Mouse (Mus musculus) lung, embryonic 16.5 days (tissue): ENCODE results near the gene Ninj2. TPM values are rescaled to one million over a fixed set of nuclear protein-coding genes. Genes with fewer than 3 reads are reported as not detected.
A peak's percentile ranks its signal among the peaks of the same experiment; 100 is the strongest.

Experiments
- ATAC-seq: fragments of 200-750 bp; cut with Nextera tagmentation; 2 replicates; pipeline ENCODE4 v1.8.0; 2017; ENCODE audit warnings: low read depth, mild to moderate bottlenecking, moderate library complexity
- H3K27ac ChIP-seq: fragments of 300-500 bp; sonication (generic); 2 replicates; pipeline ENCODE4 v1.5.1; 2014; ENCODE audit warnings: mild to moderate bottlenecking, control low read depth, low read length
- H3K27me3 ChIP-seq: fragments of 300-500 bp; sonication (generic); 2 replicates; pipeline ENCODE4 v1.6.1; 2014; ENCODE audit warnings: low read depth, low read length, mixed read lengths; ENCODE audit not compliant: control insufficient read depth, insufficient read depth
- H3K36me3 ChIP-seq: fragments of 300-500 bp; sonication (generic); 2 replicates; pipeline ENCODE4 v1.6.1; 2014; ENCODE audit warnings: low read length; ENCODE audit not compliant: control insufficient read depth, insufficient read depth
- H3K4me1 ChIP-seq: fragments of 300-500 bp; sonication (generic); replicated peaks from 2 replicates; pipeline ENCODE4 v1.6.1; 2014; ENCODE audit warnings: low read length, mixed read lengths; ENCODE audit not compliant: control insufficient read depth, insufficient read depth
- H3K4me2 ChIP-seq: fragments of 300-500 bp; sonication (generic); 2 replicates; pipeline ENCODE4 v1.6.1; 2014; ENCODE audit warnings: low read depth, low read length, control low read depth
- H3K4me3 ChIP-seq: fragments of 300-500 bp; sonication (generic); 2 replicates; pipeline ENCODE4 v1.5.1; 2014; ENCODE audit warnings: mild to moderate bottlenecking, low read length, control low read depth
- H3K9ac ChIP-seq: fragments of 300-500 bp; sonication (generic); 2 replicates; pipeline ENCODE4 v1.6.1; 2014; ENCODE audit warnings: low read length, control low read depth
- H3K9me3 ChIP-seq: fragments of 300-500 bp; sonication (generic); 2 replicates; pipeline ENCODE4 v1.6.1; 2016; ENCODE audit warnings: low read length; ENCODE audit not compliant: control insufficient read depth
- WGBS: fragments of 180-500 bp; shearing (Covaris S2); extraction: QIAGEN DNeasy Blood & Tissue Kit; methylation state at CpG from one replicate; pipeline ENCODE4 v1.1.7; 2014; 5-methylcytosine and 5-hydroxymethylcytosine counted together
- polyA plus RNA-seq: library from polyadenylated mRNA; unstranded; fragments of >200 nt; fragmentation: Nextera tagmentation; extraction: Ambion mirVana; gene quantifications from 2 replicates; pipeline ENCODE4 v1.2.1, GENCODE M21; 2015

Ninj2 gene
- polyA plus RNA-seq, 1 experiment from 2014 or later, result 0.63 TPM

DNA sequence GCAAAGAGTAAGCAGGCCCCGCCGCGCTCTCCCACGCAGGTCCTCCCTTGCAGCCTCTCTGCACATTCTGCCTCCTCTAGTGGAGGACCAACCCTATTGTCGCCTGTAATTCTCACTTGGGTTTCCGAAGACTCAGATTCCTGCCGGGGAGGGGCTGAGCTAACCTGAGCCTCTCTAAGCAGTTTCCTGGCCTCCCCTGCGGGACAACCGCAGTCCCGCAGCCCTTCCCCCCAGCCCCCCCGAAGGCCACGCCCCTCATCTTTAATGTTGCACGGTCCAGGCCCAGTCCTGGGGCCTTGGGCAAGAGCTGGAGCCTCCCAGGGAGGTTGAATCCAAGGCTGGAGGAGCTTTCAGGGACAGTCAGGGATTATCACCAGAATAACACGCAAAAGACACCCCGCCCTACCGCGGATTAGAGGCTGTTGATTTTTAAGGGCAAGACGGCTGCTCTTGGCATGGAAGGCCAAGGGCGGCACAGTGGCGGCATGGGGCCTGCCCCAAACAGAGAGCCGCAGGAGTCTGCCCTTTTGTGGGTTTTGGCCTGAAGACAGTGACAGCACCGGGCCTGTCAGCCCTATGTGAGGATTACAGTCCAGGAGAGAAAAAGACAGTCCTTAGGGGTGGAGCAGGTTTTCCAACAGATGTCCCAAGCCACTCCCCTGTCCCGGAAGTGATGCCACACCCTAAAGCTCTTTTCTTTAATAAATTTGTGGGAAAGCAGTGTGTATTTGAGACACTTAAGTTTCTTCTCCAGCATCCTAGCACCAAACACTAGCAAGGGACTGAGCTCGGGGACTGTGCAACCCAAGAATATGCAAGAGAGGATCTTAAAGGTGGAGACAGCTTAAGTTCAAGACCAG lies 95.5 kb downstream of the Ninj2 start:
- peaks cover 34% of the 10 kb centered on the region for H3K4me1 ChIP-seq
- H3K4me2 ChIP-seq, result peak overlapping the region; percentile 35
- peak overlapping the region; percentile 44 for H3K27ac ChIP-seq
- no peak overlapping the region for H3K4me3 ChIP-seq
- no peaks in the 10 kb centered on the region for H3K9me3 ChIP-seq
- peak overlapping the region; percentile 1; the same call in 1 of the 2 replicates for H3K9ac ChIP-seq
- peak; percentile 52 for ATAC-seq
- H3K27me3 ChIP-seq, result no peaks in the 10 kb centered on the region
- no peaks in the 10 kb centered on the region for H3K36me3 ChIP-seq
- 32% methylated on average over 24 of the region's 24 CpGs for WGBS

DNA sequence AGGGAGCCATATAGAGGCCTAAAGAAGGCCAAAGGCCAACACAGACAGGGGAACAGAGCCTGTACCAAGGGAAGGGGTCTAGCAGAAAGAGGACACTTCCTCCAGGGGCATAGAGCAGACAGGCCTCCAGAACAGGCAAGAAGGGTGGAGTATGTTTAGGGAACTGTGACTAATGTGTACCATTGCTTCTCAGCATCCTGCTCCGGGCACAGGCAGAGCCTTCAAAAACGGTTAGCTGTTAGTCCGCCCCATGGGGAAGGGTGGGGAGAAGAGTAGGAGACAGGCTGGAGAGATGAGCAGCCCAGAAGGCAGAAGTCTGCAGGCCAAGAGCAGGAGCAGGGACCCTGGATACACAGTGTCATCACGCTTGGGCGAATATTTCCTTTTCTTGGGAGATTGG lies 96.1 kb downstream of the Ninj2 start:
- Histone ChIP-seq H3K27me3 (no peaks in the 10 kb centered on the region), H3K9me3 (no peaks in the 10 kb centered on the region), H3K4me1 (peaks cover 34% of the 10 kb centered on the region), H3K4me3 (no peak overlapping the region), H3K27ac (no peak overlapping the region), H3K9ac (no peak overlapping the region), H3K4me2 (no peak overlapping the region), H3K36me3 (no peaks in the 10 kb centered on the region)
- no peak for ATAC-seq
- WGBS, result 87% methylated on average over 5 of the region's 5 CpGs

DNA sequence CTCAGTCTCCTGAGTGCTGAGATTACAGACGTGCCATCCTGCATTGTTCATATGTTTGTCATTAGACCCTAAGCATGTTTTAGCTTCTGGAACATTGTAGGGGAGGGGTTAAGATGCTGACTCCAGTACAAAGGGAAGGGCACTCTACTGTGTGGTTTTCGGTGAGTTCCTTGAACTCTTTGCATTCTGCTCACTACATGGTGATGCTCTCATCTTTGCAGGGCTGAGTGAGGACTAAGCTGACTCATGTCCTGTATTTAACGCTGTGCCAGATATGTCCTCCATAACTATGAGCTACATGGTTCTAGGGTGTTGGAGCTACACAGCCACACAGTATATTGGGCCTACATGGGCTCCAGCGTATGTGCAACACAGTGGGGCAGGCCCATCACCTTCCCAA lies 97.2 kb downstream of the Ninj2 start:
- no peak for ATAC-seq
- H3K27ac ChIP-seq, result no peak overlapping the region
- no peaks in the 10 kb centered on the region for H3K9me3 ChIP-seq
- H3K36me3 ChIP-seq, result no peaks in the 10 kb centered on the region
- H3K27me3 ChIP-seq, result no peaks in the 10 kb centered on the region
- H3K4me1 ChIP-seq, result peaks cover 36% of the 10 kb centered on the region
- no peak overlapping the region for H3K4me2 ChIP-seq
- H3K9ac ChIP-seq, result no peak overlapping the region
- H3K4me3 ChIP-seq, result no peak overlapping the region
- WGBS, result 92% methylated on average over 4 of the region's 4 CpGs

DNA sequence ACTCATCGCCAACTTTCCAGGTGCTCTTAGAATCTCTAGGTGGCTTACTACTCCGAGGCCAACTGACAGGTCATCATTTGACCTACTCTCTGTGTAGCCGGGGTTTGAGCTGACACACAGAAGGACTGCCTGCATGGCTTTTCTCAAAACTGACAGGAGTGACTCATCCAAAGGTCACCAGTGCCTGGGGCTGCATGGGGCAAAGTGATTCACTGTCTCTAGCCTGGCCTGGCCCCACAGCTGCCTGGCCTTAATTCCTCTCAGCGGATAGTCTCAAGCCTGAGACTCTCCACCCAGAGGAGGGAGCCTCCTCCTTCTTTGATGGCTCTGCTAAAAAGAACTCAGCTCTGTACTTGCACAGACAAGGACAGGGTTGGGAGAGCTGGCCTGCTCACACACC lies 97.8 kb downstream of the Ninj2 start:
- H3K27ac ChIP-seq, result no peak overlapping the region
- no peak overlapping the region for H3K4me3 ChIP-seq
- H3K27me3 ChIP-seq, result no peaks in the 10 kb centered on the region
- peaks cover 36% of the 10 kb centered on the region for H3K4me1 ChIP-seq
- no peak overlapping the region for H3K9ac ChIP-seq
- H3K9me3 ChIP-seq, result no peaks in the 10 kb centered on the region
- ATAC-seq, result no peak
- WGBS, result 63% methylated on average over 4 of the region's 4 CpGs
- no peaks in the 10 kb centered on the region for H3K36me3 ChIP-seq
- no peak overlapping the region for H3K4me2 ChIP-seq

DNA sequence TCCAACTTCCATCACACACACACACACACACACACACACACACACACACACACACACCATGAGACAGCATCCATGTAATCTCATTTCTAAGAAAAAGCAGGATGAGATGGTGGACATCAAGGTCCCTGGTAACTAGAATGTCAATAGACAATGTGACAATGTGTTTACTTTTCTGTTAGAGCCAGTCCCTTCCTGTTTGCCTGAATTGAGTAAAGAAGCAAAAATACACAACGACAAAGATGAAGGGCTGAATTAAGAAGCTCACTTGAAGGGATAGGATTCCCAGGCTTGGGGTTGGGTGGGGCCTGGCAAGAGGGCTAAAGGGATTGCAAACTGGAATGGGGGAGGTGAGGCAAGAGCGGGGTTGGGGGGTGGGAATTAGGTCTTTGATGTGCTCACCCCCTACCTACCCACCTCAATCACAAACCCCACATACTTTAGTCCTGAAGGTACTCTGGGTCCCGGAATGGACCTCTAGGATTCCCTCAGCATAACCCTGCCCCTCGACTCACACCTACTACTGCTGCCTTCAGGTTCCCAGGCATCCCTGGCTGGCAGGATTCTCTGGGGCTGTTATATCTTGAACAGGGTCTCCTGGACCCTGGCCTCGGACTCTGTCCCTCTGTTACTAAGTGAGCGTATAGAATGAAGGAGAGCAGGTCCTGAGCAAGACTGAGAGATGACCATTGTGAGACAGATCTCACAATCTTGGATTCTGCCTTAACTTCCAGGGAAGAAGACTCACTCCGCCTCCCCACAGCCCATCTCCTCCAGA lies 98.4 kb downstream of the Ninj2 start:
- Histone ChIP-seq H3K9ac (peak overlapping the region; percentile 50; the same call in 1 of the 2 replicates), H3K4me3 (no peak overlapping the region), H3K27me3 (no peaks in the 10 kb centered on the region), H3K9me3 (no peaks in the 10 kb centered on the region), H3K27ac (no peak overlapping the region), H3K4me1 (peaks cover 32% of the 10 kb centered on the region), H3K36me3 (no peaks in the 10 kb centered on the region), H3K4me2 (no peak overlapping the region)
- 57% methylated on average over 7 of the region's 7 CpGs for WGBS
- ATAC-seq, result no peak

DNA sequence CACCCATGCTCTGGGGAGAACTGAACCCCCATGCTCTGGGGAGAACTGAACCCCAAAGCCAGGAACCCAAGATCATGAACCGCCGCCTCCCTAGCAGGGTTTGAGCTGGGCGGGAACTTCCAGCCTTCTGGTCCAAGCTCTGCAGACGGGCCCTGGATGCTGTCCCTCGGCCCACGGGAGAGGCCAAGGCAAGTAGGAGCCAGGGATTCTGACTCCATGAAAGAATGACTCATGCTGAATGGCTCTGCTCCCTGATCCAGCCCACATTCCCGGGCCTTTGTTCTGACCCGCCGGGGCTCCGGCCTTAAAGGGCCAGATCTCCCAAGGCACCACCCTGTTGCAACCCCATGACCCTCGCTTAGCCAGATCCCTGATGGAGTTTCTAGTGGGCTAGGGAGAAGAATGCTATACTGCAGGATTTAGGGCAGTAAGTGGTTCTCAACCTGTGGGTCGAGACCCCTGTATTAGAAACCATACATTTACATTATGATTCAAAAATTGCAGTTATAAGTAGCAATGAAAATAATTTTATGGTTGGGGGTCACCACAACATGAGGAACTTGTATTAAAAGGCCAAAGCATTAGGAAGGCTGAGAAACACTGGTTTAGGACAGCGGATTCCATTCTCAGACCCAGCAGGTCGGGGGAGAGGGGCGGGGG lies 99.2 kb downstream of the Ninj2 start:
- ATAC-seq, result peak; percentile 27; the same call in 1 of the 2 replicates
- Histone ChIP-seq H3K4me3 (no peak overlapping the region), H3K4me1 (peaks cover 26% of the 10 kb centered on the region), H3K27ac (no peak overlapping the region), H3K9me3 (no peaks in the 10 kb centered on the region), H3K4me2 (0 out of 2 replicates have a peak overlapping the region, but pooled peaks have one; percentile 18), H3K9ac (peak overlapping the region; percentile 50; the same call in 1 of the 2 replicates), H3K36me3 (no peaks in the 10 kb centered on the region), H3K27me3 (no peaks in the 10 kb centered on the region)
- 33% methylated on average over 13 of the region's 15 CpGs for WGBS

DNA sequence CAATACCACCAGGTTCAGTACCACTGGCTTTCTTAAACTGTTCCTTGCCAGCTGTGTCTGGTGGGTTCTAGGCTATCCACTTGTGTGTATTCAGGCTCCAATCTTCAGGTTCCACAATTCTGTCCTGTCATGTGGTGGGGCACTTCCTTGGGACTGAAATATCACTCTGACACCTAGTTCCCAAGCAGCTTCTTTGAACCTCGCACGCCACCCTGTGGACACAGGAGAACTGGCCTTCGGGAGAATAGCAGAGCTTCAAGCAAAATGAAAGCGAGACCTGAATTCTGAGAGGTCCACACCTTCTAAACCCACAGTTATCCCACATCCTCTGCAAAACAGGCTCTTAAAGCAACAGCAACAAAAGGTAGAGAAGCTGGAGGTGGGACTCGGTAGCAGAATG lies 100.0 kb downstream of the Ninj2 start:
- ATAC-seq, result no peak
- H3K9me3 ChIP-seq, result no peaks in the 10 kb centered on the region
- H3K4me1 ChIP-seq, result peaks cover 18% of the 10 kb centered on the region

DNA sequence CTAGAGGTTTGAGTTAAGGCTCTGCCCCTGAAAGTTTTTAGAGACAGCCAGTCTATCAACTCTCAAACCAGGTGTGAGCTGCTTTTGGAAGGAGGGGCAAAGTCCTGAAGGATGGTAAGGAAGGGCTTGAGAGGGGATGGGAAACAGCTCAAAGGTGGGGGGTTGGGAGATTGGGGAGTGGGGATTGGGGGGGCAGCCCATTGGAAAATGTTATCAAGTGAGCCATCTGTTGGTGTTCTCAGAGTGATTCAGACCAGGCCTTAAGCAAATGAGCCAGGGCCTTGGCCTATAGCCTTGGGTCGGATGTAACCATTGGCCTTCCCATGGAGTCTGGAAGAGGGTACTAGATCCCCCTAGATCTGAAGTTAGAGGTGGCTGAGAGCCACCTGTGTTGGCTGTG lies 100.6 kb downstream of the Ninj2 start:
- no peak overlapping the region for H3K9ac ChIP-seq
- ATAC-seq, result no peak
- H3K4me1 ChIP-seq, result peaks cover 13% of the 10 kb centered on the region
- H3K27me3 ChIP-seq, result no peaks in the 10 kb centered on the region
- no peak overlapping the region for H3K4me3 ChIP-seq
- no peaks in the 10 kb centered on the region for H3K36me3 ChIP-seq
- 48% methylated on average over 1 of the region's 1 CpGs for WGBS
- no peak overlapping the region for H3K4me2 ChIP-seq
- H3K27ac ChIP-seq, result no peak overlapping the region
- no peaks in the 10 kb centered on the region for H3K9me3 ChIP-seq

More for the DNA sequence above, 100.0 kb downstream of the Ninj2 start:
- Histone ChIP-seq H3K4me3 (no peak overlapping the region), H3K36me3 (no peaks in the 10 kb centered on the region), H3K4me2 (no peak overlapping the region), H3K9ac (no peak overlapping the region), H3K27me3 (no peaks in the 10 kb centered on the region), H3K27ac (no peak overlapping the region)
- WGBS, result 20% methylated on average over 5 of the region's 5 CpGs

DNA sequence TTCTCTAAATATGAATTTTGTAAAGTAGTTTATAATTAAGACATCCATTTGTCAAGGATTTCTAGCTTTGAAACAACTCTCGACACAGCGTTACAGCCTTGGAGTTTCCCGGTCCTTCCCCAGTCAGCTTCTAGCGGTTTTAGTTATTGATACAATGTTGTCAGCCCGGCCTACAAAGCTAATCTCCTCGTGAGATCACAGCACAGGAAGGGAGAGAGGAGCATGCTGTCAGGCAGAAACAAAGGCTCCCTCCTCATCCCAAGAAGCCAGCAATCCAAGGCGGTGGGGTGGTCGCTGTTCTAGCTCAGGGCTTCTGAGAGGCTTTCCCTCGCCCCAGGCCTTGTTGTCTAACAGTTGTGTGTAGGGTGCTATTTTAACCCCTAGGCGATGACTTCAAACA lies 101.2 kb downstream of the Ninj2 start:
- H3K4me3 ChIP-seq, result no peak overlapping the region
- no peaks in the 10 kb centered on the region for H3K27me3 ChIP-seq
- no peak overlapping the region; the same call in 1 of the 2 replicates for H3K4me2 ChIP-seq
- no peaks in the 10 kb centered on the region for H3K36me3 ChIP-seq
- ATAC-seq, result no peak
- H3K9ac ChIP-seq, result no peak overlapping the region
- peak overlapping the region; percentile 73 for H3K27ac ChIP-seq
- H3K4me1 ChIP-seq, result peaks cover 13% of the 10 kb centered on the region
- WGBS, result 43% methylated on average over 10 of the region's 10 CpGs
- no peaks in the 10 kb centered on the region for H3K9me3 ChIP-seq
